Mouse (Mus musculus) gonadal fat pad, adult 2 months (tissue): ENCODE measurements around the gene Hyal2. TPM values are rescaled to one million over a fixed set of nuclear protein-coding genes. Genes with fewer than 3 reads are reported as not detected.

Source experiments
- DNase-seq: peaks from one replicate; pipeline ENCODE4 v3.0.0-alpha.2; 2012; ENCODE audit warnings: low read depth
- polyA plus RNA-seq: library from polyadenylated mRNA; depleted of rRNA; stranded (reverse); fragments of >200 nt; gene quantifications from 2 replicates; pipeline ENCODE4 v1.2.3, GENCODE M21; 2012; rRNA removed

Hyal2 gene
- 68.6 and 82.6 TPM in 2 replicates for polyA plus RNA-seq

DNA sequence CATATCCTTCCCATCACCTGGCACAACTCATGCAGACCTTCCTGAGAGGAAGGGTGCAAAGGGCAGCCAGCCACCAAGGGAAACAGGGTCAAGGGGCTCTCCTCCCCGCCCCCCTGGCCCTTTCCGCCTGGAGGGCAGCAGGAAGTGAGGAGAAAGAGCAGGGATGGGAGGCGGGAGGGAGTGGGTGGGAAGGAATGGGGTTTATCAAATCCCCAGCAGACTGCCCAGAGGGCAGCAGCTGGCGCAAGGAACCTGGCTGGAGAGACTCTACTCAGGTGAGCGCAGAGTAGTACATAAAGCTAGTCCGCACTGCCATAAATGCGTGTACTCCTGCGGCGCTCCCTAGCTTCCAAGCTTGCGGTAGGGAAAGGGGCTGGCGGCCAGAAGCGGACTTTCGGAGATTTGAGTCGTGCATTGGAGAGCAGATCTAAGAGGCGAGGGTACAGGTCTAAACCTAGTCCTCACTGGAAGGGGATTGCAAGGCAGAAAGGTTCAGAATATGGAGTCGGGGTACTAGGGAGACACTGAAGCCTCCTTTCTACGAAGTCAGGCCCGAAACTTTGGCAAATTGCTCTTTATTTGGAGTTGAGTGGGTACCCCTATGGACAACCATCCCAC lies at the start of gene Hyal2:
Hyal2 (plus strand) TSS at position 244 of the 618 bp plus-strand sequence.
- DNase-seq, result no peak

DNA sequence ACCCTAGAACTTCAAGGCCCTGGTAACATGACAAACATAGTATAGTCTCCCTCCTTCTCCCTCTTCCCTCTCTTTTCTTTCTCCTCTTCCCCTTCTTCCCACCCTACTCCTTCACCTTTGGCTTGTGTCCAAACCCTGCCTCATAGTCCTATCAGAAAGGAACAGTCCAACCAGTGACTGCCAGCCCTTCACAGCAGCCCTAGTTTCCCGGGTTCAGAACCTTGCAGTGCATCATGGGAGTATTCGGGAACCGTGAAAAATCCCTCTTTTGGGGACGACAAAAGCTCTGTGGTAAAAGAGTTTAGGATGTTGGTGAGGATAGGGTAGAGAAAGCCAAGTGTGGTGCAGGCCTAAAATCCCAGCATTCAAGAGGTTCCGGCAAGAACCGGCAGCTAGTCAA lies 47.4 kb upstream of the Hyal2 start:
- DNase-seq, result no peak

DNA sequence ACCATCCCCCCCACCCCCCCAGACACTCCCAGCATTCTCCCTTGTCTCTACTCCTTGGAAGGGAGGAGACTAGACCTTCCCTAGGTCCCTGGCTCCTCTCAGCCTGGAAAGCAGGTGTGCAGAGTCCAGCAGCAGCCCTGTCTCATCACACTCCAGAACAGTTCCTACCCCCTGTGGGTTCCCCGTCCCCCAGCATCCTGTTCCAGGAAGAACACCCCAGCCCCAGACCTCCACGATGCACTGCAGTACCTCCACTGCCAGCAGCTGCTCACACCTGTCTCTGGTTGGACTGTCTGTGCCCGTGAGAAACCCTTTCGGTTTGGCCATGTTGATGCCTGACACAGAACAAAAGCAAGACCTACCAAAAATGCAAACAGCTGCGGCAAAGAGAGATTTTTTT lies 46.6 kb upstream of the Hyal2 start:
- DNase-seq, result no peak

DNA sequence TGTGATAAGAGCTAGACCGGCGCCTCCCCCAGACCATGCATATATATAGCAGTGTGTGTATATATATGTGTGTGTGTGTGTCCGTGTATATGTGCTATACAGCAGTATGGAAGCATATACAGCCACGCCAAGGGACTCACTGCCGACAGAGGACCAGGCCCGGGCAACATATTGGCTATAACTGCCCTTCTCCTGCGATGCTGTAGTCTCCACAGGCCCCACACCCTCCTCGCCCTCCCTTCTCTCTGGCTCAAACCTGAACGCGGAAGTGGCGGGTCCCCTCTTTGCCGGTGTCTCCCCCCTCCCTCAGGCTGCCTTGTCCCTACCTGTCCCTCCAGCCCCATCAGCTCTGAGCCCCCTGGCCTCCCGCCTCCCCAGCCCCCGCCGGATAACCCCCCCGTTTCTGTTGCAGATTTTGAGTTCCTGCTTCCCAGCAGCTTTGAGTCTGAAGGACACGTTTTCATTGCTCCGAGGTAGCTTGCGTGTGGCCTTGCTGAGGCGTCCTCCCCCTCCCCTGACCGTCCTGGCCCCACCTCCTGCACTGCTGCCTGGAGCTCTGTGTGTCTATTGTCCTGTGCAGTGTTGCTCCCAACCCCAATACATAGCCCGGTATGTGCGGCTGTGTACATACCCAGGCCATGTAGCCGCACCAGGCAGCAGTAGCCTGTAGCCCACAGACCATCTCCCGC lies 45.9 kb upstream of the Hyal2 start:
- no peak for DNase-seq

DNA sequence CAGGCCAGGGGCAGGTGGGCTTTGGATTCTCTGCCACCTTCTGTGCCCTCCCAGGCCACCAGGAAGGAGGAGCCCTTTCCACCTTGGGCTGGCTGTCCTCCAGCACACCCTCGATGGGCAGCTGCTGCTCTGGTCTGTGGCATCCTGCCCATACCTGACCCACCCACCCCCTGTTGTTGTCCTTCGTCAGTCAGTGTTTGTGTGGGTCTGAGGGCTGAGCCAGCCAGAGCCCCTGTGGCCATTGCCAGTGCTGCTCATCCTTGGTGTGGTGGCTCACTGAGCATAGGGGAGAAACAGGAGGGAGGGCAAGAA lies 45.4 kb upstream of the Hyal2 start:
- DNase-seq, result no peak

DNA sequence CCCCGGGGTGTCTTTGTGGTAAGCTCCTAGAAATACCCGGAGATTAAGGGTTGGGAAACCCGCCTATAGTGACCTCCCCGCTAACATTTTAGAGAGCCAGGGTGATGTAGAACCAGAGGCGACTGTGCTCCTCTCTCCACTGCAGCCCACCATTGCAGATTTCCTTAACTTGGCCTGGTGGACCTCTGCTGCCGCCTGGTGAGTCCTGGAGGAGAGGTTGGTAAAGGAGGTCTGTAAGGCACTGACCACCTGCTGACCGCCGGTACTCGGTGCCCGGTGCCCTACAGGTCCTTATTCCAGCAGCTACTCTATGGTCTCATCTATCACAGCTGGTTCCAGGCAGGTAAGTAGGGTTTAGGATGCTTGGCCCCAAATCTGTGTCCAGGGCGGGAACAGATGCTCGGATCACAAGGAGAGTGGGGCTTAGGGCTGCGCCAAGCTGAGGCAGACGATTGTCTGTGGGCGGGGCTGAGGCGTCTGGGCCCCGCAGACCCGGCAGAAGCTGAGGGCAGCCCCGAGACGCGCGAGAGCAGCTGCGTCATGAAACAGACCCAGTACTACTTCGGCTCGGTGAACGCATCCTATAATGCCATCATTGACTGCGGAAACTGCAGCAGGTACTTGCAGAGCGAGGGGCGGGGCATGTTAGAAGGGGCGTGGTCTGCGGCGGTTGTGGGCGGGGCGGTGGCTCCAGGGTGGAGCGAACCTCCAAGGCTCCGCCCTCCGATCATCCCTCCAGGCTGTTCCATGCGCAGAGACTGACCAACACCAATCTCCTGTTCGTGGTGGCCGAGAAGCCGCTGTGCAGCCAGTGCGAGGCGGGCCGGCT lies 41.3 kb upstream of the Hyal2 start:
- no peak for DNase-seq

DNA sequence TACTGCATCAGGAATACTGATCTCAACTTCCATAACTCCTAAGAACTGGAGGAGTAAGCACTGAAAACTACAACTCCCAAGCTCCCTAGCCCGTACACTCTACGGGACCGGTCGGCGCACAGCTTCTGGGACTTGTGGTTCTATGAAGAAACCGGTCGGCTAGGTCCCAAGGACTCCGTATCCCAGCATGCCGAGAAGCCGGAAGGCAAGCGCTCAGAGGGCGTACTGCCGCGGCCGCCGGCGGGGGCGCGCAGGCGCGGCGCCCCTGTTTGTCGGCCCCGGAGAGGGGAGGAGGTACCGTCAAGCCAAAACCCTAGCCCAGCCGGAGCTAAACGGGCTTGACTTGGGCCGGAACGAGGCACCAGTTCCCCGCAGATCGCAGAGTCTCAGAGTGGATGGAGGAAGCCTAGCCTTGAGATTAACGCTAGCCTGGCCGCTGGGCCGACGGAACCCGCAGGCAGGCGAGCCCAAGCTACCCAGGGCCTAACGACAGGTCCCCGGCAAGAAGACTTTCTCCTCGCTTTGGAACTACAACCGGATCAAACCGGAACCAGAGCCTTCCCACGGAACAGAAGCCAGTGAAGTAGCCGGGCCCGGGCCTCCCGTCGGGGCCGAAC lies 33.8 kb upstream of the Hyal2 start, which contains the start of gene Tmem115:
Tmem115 (plus strand) TSS at position 155 of the 617 bp plus-strand sequence.
- peak; percentile 98 for DNase-seq

DNA sequence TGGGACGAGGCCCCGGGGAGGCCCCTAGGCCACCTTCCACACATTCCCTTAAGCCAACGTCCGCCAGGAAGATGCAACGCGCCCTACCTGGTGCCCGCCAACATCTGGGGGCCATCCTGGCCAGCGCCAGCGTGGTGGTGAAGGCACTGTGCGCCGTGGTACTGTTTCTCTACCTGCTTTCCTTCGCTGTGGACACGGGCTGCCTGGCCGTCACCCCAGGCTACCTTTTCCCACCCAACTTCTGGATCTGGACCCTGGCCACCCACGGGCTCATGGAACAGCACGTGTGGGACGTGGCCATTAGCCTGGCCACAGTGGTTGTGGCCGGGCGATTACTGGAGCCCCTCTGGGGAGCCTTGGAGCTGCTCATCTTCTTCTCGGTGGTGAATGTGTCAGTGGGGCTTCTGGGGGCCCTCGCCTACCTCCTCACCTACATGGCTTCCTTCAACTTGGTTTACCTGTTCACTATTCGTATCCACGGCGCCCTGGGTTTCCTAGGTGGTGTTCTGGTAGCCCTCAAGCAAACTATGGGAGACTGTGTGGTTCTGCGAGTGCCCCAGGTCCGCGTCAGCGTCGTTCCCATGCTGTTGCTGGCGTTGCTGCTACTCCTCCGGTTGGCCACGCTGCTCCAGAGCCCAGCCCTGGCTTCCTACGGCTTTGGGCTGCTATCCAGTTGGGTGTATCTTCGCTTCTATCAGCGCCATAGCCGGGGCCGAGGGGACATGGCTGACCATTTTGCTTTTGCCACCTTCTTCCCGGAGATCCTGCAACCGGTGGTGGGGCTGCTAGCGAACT lies 33.1 kb upstream of the Hyal2 start:
- DNase-seq, result no peak

DNA sequence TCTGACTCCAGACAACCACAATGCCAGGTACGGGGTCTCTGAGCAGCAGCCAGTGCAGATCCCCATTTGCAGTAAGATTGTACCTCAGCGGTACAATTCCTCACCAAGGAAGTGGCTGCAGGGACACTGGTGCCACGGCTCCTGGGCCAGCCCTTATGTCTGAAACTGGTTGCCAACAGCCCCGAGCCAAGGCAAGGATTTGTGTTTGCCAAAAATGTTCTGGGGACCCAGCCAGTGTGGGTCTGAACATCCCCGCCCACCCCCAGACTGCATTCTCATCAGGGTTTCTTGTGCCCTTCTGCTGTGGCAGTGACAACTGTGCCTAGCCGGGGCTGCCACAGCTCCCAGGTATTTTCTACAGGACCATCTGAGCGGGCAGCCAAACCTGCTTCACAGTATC lies 29.5 kb upstream of the Hyal2 start:
- no peak for DNase-seq

DNA sequence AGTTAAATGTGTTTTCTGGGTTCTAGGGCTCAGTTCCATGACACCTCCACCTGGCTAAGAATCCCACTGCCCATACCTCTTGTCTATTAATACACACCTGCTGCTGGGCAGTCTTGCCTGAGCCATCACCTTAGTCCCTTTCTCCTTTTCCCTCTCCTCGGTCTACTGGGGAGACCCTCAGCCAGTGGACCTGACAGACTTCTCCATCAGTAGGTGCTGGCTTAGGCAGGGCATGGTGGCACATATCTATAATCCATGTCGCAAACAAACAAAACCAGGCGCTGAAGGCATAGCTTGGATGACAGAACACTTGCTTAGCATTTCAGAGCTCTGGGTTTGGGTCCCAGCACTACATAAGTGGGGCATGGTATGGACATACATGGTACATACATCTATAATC lies 29.0 kb upstream of the Hyal2 start:
- no peak for DNase-seq

DNA sequence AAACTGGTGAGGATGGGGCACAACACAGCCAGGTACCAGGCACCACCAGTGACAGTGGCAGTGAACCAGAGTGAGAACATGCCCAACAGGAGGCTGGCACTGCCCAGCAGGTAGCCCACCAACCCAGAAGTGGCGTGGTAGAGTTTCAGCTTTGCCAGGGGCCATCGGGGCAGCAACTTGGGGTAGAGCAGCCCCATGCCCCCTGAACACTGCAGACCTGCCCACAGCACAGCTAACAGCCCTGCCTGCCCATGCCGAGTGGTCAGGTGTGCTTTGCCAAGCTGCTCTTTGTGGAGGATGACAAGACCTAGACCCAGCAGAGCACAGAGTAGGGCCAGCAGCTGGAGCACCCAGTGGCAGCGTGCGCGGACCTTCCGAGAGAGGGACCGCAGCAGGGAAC lies 27.8 kb upstream of the Hyal2 start:
- no peak for DNase-seq

DNA sequence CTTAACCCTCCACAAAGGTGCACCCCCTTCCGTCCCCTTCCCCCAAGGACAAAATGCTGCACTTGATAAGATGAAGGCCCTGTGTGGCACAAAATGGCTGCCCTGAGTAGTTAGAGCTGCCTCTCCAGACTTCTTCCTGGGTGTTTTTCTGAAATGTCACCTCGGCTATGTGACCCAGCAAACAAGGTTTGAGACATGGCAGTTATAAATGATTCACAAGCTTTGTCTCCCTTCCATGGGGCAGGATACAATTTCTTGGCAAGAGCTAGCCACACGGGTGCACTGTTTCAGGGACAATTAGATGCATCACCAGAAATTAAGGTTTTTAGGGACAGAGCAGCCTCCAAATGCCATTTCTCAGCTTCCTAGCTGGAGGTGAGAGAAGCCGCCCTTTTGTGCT lies 27.3 kb upstream of the Hyal2 start:
- no peak for DNase-seq

DNA sequence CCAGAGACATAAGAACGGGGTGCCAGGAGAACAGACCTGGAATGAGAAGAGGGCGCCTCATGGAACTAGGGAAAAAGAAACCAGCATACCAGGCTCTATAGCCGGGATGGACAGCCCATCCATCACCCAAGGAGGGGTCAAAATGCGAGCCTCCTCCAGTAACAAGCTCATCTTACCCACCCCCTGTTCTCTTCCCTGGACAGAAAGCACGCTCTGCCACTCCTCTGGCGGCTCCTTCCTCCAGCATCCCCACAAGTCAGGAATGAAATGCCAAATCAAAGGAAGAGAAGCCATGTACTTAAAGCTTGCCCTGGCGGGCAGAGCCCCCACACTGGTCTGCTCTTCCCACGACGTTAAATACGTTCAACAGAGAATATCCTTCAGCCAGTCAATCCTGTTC lies 26.7 kb upstream of the Hyal2 start:
- DNase-seq, result no peak

DNA sequence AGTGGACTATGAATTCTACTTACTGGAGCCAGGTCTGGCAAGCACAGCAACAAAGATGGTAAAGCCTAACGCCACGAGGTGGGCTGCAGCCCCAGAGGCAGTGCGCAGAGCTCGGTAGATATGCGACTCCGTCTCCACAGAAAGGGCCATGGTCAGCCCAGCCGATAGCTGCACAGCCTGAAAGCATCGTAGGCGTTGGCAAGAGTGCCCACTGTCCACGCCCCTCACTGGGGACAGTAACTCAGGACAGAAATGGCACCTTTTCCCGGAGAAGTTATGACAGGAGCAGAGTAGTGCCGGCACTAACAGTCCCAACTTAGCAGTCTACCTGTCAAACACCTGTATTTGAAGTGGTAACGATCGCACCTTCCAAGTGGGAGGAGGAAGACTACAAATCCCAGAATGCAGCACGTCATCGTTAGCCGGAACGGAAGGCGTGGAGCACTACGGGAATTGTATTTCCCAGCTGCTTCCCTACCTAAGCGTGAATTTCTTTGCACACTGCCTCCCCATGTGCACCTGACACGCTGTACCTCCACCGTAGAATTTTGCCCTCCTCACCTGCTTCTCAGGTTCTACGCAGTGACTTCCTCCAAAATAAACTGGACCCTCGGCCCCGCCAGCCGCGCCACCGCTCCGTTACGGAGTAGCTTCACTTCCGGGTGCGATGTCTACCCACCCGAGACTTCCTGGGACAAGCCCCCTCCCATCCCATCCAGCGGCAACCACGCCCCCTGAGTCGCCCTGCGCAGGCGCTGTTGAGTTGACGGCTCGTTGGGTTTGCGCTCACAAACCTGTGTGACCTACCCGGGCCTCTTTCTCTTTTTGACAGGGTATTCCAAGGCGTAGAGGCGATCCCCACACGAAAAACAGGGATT lies 26.0 kb upstream of the Hyal2 start, which contains the start of the genes Cyb561d2 and Nprl2:
Cyb561d2 (minus strand) TSS at position 720 of the 878 bp plus-strand sequence.
Nprl2 (plus strand) TSS at position 753 of the 878 bp plus-strand sequence.
- peak; percentile 74 for DNase-seq

DNA sequence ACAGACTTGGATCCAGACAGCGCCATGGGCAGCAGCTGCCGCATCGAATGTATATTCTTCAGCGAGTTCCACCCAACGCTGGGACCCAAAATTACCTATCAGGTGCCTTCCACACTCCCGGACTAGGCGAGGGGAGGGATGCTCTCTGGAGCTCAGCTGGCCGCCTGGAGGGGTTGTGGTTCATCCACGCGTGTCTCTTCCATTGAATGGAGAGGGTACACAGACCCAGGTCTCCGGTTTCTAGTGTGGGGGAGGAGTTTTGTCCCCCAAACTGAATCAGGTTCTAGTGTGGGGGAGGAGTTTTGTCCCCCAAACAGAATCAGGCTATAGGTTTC lies 25.4 kb upstream of the Hyal2 start:
- no peak for DNase-seq

DNA sequence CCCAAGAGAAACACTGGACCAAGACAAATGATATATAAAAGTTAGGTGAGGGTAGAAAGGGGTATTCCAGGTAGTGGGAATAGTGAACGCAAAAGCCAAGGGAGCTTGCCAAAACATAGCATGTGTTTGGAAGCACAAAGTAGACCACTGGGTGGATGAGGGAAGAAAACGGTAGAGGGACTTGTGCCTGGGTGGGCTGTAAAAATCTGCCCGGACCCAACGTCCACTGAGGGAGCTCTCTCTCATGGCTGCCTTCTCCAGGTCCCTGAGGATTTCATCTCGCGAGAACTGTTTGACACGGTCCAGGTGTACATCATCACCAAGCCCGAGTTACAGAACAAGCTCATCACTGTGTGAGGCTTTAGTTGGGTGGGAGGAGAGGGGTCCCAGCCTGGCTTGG lies 25.0 kb upstream of the Hyal2 start:
- no peak for DNase-seq

DNA sequence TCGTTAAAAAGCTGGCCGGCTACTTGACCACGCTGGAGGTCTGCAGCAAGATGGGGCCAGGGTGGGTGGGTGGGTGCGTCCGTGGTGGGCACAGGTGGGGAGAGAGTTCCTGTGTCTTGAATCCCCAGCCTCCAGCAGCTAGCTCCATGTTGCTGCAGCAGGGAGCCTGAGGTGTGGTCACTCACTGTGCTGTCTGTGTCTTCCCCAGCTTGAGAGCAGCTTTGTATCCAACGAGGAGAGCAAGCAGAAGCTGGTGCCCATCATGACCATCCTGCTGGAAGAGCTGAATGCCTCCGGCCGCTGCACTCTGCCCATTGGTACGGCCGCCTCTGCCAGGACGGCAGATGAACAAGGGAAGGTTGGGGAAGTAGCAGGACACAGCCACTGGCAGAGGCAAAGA lies 24.4 kb upstream of the Hyal2 start:
- DNase-seq, result no peak

DNA sequence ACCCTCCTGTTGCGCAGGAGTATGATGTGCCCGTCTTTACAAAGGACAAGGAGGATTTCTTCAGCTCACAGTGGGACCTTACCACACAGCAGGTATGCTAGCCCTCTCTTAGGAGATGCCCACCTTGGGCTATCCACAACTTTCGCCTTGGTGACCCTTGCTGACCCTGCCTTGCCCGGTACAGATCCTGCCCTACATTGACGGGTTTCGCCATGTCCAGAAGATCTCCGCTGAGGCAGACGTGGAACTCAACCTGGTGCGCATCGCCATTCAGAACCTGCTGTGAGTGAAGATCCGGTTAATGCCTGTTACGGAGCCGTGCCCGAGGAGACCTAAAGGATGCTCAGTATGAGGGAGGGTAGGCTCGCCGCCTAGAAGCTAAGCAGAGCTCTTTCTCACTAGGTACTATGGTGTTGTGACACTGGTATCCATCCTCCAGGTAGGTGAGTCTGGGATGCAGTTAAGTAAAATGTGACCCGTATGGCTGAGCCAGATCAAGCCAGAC lies 23.5 kb upstream of the Hyal2 start:
- no peak for DNase-seq

DNA sequence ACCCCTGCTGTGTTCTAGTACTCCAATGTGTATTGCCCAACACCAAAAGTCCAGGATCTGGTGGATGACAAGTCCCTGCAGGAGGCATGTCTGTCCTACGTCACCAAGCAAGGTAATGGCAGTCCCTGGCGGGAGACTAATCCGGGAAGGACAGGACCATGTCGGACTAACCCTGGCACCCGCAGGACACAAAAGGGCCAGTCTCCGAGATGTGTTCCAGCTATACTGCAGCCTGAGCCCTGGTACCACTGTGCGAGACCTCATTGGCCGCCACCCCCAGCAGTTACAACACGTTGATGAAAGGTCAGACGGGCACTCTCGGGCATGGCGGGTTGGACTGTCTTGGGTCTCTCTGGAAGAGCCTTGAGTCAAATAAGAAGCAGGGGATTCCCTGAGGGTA lies 23.0 kb upstream of the Hyal2 start:
- no peak for DNase-seq

DNA sequence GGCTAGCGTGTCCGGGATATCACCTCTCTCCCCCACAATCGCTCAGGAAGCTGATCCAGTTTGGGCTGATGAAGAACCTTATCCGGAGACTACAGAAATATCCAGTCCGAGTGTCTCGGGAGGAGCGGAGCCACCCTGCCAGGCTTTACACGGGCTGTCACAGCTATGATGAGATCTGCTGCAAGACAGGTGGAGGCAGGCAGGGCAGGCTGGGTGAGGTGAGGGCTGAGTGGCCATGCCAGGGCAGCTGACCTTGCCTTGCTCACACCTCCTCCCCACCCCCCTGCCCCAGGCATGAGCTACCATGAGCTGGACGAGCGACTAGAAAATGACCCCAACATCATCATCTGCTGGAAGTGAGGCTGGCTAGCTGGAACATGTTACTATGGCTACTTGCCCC lies 22.5 kb upstream of the Hyal2 start:
- DNase-seq, result no peak
